Mouse (Mus musculus) stomach, postnatal 0 days (tissue): ENCODE results near the gene Megf11. TPM values are rescaled to one million over a fixed set of nuclear protein-coding genes. Genes with fewer than 3 reads are reported as not detected.

Experiments used
- ATAC-seq: fragments of 200-750 bp; cut with Nextera tagmentation; 2 replicates; pipeline ENCODE4 v1.8.0; 2017; ENCODE audit not compliant: low FRiP score, low TSS enrichment
- DNase-seq: peaks from one replicate; pipeline ENCODE4 v3.0.0-alpha.2; 2016; ENCODE audit warnings: low spot score
- H3K27ac ChIP-seq: fragments of 300-500 bp; sonication (generic); replicated peaks from 2 replicates; pipeline ENCODE4 v1.5.1; 2014; ENCODE audit warnings: mild to moderate bottlenecking, control low read depth
- H3K27me3 ChIP-seq: fragments of 300-500 bp; sonication (generic); 2 replicates; pipeline ENCODE4 v1.6.1; 2014; ENCODE audit warnings: low read length; ENCODE audit not compliant: control insufficient read depth, insufficient read depth
- H3K36me3 ChIP-seq: fragments of 300-500 bp; sonication (generic); 2 replicates; pipeline ENCODE4 v1.6.1; 2014; ENCODE audit warnings: low read length, mixed read lengths; ENCODE audit not compliant: control insufficient read depth, insufficient read depth
- H3K4me1 ChIP-seq: fragments of 300-500 bp; sonication (generic); replicated peaks from 2 replicates; pipeline ENCODE4 v1.6.1; 2014; ENCODE audit warnings: antibody characterized with exemption; ENCODE audit not compliant: control insufficient read depth, insufficient read depth
- H3K4me2 ChIP-seq: fragments of 300-500 bp; sonication (generic); replicated peaks from 2 replicates; pipeline ENCODE4 v1.6.1; 2014; ENCODE audit warnings: low read depth, mild to moderate bottlenecking, control low read depth, moderate library complexity
- H3K4me3 ChIP-seq: fragments of 300-500 bp; sonication (generic); 2 replicates; pipeline ENCODE4 v1.5.1; 2014; ENCODE audit warnings: low read depth, low read length, control low read depth
- H3K9ac ChIP-seq: fragments of 300-500 bp; sonication (generic); 2 replicates; pipeline ENCODE4 v1.6.1; 2014; ENCODE audit warnings: mild to moderate bottlenecking, low read length, control low read depth, mixed read lengths
- H3K9me3 ChIP-seq: fragments of 300-500 bp; sonication (generic); 2 replicates; pipeline ENCODE4 v1.6.1; 2016; ENCODE audit warnings: low read length; ENCODE audit not compliant: control insufficient read depth
- CTCF ChIP-seq: IDR thresholded peaks from 2 replicates; pipeline ENCODE4 v1.5.1; 2016; ENCODE audit warnings: antibody characterized with exemption, low read depth, mild to moderate bottlenecking, moderate library complexity
- EP300 ChIP-seq: optimal IDR thresholded peaks from 2 replicates; pipeline ENCODE3; 2016; ENCODE audit warnings: antibody characterized with exemption
- whole genome bisulfite sequencing: fragments of 180-500 bp; shearing (Covaris S2); extraction: QIAGEN DNeasy Blood & Tissue Kit; methylation state at CpG from one replicate; pipeline ENCODE4 v1.1.7; 2014; 5-methylcytosine and 5-hydroxymethylcytosine counted together
- polyA plus RNA-seq: library from polyadenylated mRNA; unstranded; fragments of >200 nt; fragmentation: Nextera tagmentation; extraction: Ambion mirVana; gene quantifications from 2 replicates; pipeline ENCODE4 v1.2.1, GENCODE M21; 2015

The Megf11 gene
- polyA plus RNA-seq, 1 experiment from 2014 or later, result 0.46 TPM

GRCm38 (mm10) chr9:64621499-64622296 is 236.3 kb downstream of the Megf11 start:
- 43% methylated on average over 5 of the region's 5 CpGs for WGBS
- TF ChIP-seq CTCF (no peak), EP300 (no peak)
- no peak overlapping the region for H3K4me2 ChIP-seq

GRCm38 (mm10) chr9:64623361-64623760 is 237.9 kb downstream of the Megf11 start:
- H3K4me2 ChIP-seq, result no peak overlapping the region
- H3K4me1 ChIP-seq, result no peaks in the 10 kb centered on the region
- H3K9me3 ChIP-seq, result no peaks in the 10 kb centered on the region
- TF ChIP-seq CTCF, result no peak
- no peak for TF ChIP-seq EP300
- no peak overlapping the region for H3K27ac ChIP-seq
- no peaks in the 10 kb centered on the region for H3K27me3 ChIP-seq
- no peak overlapping the region for H3K4me3 ChIP-seq
- H3K36me3 ChIP-seq, result no peaks in the 10 kb centered on the region
- ATAC-seq, result no peak
- H3K9ac ChIP-seq, result no peak overlapping the region
- DNase-seq, result no peak
- 89% methylated on average over 4 of the region's 4 CpGs for WGBS

More at GRCm38 (mm10) chr9:64621499-64622296, 236.3 kb downstream of the Megf11 start:
- no peaks in the 10 kb centered on the region for H3K27me3 ChIP-seq
- no peaks in the 10 kb centered on the region for H3K9me3 ChIP-seq
- no peak overlapping the region for H3K9ac ChIP-seq
- no peaks in the 10 kb centered on the region for H3K36me3 ChIP-seq
- H3K4me3 ChIP-seq, result no peak overlapping the region
- no peaks in the 10 kb centered on the region for H3K4me1 ChIP-seq
- no peak for DNase-seq
- H3K27ac ChIP-seq, result no peak overlapping the region
- no peak for ATAC-seq

- ATAC-seq (peak; percentile 59; the same call in 1 of the 2 replicates), DNase-seq (peak; percentile 71)
- no peak overlapping the region for H3K4me2 ChIP-seq
- no peaks in the 10 kb centered on the region for H3K4me1 ChIP-seq
- 62% methylated on average over 8 of the region's 8 CpGs for WGBS
- H3K9ac ChIP-seq, result no peak overlapping the region
- H3K27ac ChIP-seq, result no peak overlapping the region
- no peaks in the 10 kb centered on the region for H3K36me3 ChIP-seq
- TF ChIP-seq CTCF, result no peak
- no peak for TF ChIP-seq EP300
- H3K9me3 ChIP-seq, result no peaks in the 10 kb centered on the region
- H3K27me3 ChIP-seq, result no peaks in the 10 kb centered on the region
- no peak overlapping the region for H3K4me3 ChIP-seq
Measured at GRCm38 (mm10) chr9:64624536-64624935, 239.1 kb downstream of the Megf11 start.

DNA sequence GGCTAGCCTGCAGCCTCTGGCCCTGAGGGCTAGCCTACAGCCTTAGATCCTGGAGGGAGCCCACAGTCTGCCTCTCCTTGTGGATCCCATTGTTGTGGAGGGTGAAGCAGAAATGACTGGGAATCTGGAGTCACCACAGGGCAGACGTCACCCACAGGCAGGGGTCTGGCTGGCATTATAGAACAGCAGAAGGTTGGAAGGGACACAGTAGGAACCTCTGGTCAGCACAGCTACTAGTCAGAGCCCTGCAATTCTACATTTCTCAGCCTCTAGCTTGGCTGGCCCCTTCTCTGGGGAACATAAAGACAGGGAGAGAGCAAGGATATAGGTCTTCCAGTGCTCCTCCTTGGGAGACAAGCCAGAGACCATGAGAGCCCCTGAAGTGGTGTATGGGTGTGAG is 244.4 kb downstream of the Megf11 start:
- H3K36me3 ChIP-seq, result no peaks in the 10 kb centered on the region
- DNase-seq (no peak), ATAC-seq (no peak)
- 56% methylated on average over 1 of the region's 1 CpGs for WGBS
- H3K4me1 ChIP-seq, result no peaks in the 10 kb centered on the region
- no peak for TF ChIP-seq EP300
- TF ChIP-seq CTCF, result no peak
- H3K4me3 ChIP-seq, result no peak overlapping the region
- no peak overlapping the region for H3K9ac ChIP-seq
- H3K27me3 ChIP-seq, result no peaks in the 10 kb centered on the region
- no peaks in the 10 kb centered on the region for H3K9me3 ChIP-seq
- no peak overlapping the region for H3K27ac ChIP-seq
- no peak overlapping the region for H3K4me2 ChIP-seq

- Histone ChIP-seq H3K9me3 (no peaks in the 10 kb centered on the region), H3K4me2 (no peak overlapping the region), H3K36me3 (no peaks in the 10 kb centered on the region), H3K4me3 (no peak overlapping the region), H3K9ac (no peak overlapping the region), H3K27ac (no peak overlapping the region), H3K4me1 (no peaks in the 10 kb centered on the region), H3K27me3 (no peaks in the 10 kb centered on the region)
- ATAC-seq (no peak), DNase-seq (no peak)
- WGBS, result 88% methylated on average over 3 of the region's 3 CpGs
- TF ChIP-seq CTCF (no peak), EP300 (no peak)
Measured at GRCm38 (mm10) chr9:64633169-64633568, 247.7 kb downstream of the Megf11 start.

DNA sequence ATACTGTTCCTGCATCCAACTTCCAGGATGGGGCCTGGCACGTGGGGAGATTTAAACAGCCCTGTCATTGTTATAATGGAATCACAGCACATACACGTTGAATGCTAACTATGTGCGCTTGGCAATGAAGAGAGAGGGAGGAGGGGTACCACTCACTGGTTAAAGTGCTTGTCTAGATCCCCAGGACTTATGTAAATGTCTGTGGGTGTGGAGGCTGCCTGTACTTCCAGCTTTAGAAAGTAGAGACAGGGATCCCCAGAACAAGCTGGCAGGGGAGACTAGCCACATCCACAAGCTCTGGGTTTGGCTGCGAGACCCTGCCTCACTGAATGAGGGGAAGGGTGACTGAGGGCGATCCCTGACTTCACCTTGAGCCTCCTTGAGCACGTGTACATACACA is 250.7 kb downstream of the Megf11 start:
- ATAC-seq, result no peak
- 58% methylated on average over 6 of the region's 6 CpGs for WGBS
- Histone ChIP-seq H3K36me3 (no peaks in the 10 kb centered on the region), H3K4me1 (no peaks in the 10 kb centered on the region), H3K27ac (no peak overlapping the region), H3K9ac (no peak overlapping the region), H3K4me3 (no peak overlapping the region), H3K9me3 (no peaks in the 10 kb centered on the region), H3K4me2 (no peak overlapping the region), H3K27me3 (no peaks in the 10 kb centered on the region)
- no peak for TF ChIP-seq EP300
- TF ChIP-seq CTCF, result no peak
- DNase-seq, result no peak
